Mouse (Mus musculus): ENCODE measurements around the gene Nup62. TPM values are rescaled to one million over a fixed set of nuclear protein-coding genes. Genes with fewer than 3 reads are reported as not detected.

Gene Nup62
- 54.6 and 55.9 TPM in 2 replicates for polyA plus RNA-seq (2015; fragmentation: Nextera tagmentation; extraction: Ambion mirVana)

GRCm38 (mm10) chr7:44815721-44816469, at the start of gene Nup62, which contains the start of gene Il4i1:
Nup62 (plus strand) TSS chr7:44816088.
Il4i1 (plus strand) TSS chr7:44816387.

GRCm38 (mm10) chr7:44816470-44817021, 658 bp downstream of the Nup62 start, which contains the start of gene Atf5:
Atf5 (minus strand) TSS chr7:44816658.

GRCm38 (mm10) chr7:44848561-44849415, 32.9 kb downstream of the Nup62 start, which contains the start of the genes Akt1s1 and Tbc1d17:
Akt1s1 (plus strand) TSS chr7:44848991.
Tbc1d17 (minus strand) TSS chr7:44849079.

GRCm38 (mm10) chr7:44857042-44857552, 41.2 kb downstream of the Nup62 start, which contains the start of gene Pnkp:
Pnkp (plus strand) TSS chr7:44857139.

GRCm38 (mm10) chr7:44869697-44870528, 54.0 kb downstream of the Nup62 start, which contains the start of gene Ptov1:
Ptov1 (minus strand) TSS chr7:44869788.

MicroRNAs encoded within 50 kb of the gene (microRNA counts, 519-probe panel; counts per million panel counts)
- microRNA mmu-miR-707: 88.3 counts per million

Other genes with a start within 250 kb of the Nup62 start
- gene Napsa, start 243.7 kb upstream of the Nup62 start, polyA plus RNA-seq (2015; fragmentation: Nextera tagmentation; extraction: Ambion mirVana): 28.7 and 38.9 TPM in 2 replicates
- 0.05 and 0.07 TPM in 2 replicates for gene Kcnc3, start 225.4 kb upstream of the Nup62 start, polyA plus RNA-seq (2015; fragmentation: Nextera tagmentation; extraction: Ambion mirVana)
- gene Myh14, start 145.2 kb upstream of the Nup62 start, polyA plus RNA-seq (2015; fragmentation: Nextera tagmentation; extraction: Ambion mirVana): not detected in 2 replicates
- not detected in 2 replicates for gene Izumo2, start 107.3 kb upstream of the Nup62 start, polyA plus RNA-seq (2015; fragmentation: Nextera tagmentation; extraction: Ambion mirVana)
- gene Vrk3, start 67.7 kb upstream of the Nup62 start, polyA plus RNA-seq (2015; fragmentation: Nextera tagmentation; extraction: Ambion mirVana): 29.3 and 31.6 TPM in 2 replicates
- 0.34 and 0.58 TPM in 2 replicates for gene Zfp473, start 65.0 kb upstream of the Nup62 start, polyA plus RNA-seq (2015; fragmentation: Nextera tagmentation; extraction: Ambion mirVana)
- 2.1 and 2.3 TPM in 2 replicates for gene Il4i1, start 299 bp downstream of the Nup62 start, polyA plus RNA-seq (2015; fragmentation: Nextera tagmentation; extraction: Ambion mirVana)
- gene Atf5, start 570 bp downstream of the Nup62 start, polyA plus RNA-seq (2015; fragmentation: Nextera tagmentation; extraction: Ambion mirVana): 2.1 and 2.6 TPM in 2 replicates
- 30.3 and 34.1 TPM in 2 replicates for gene Akt1s1, start 32.9 kb downstream of the Nup62 start, polyA plus RNA-seq (2015; fragmentation: Nextera tagmentation; extraction: Ambion mirVana)
- 34.9 and 39.2 TPM in 2 replicates for gene Tbc1d17, start 33.0 kb downstream of the Nup62 start, polyA plus RNA-seq (2015; fragmentation: Nextera tagmentation; extraction: Ambion mirVana)
- 44.6 and 51.7 TPM in 2 replicates for gene Pnkp, start 41.1 kb downstream of the Nup62 start, polyA plus RNA-seq (2015; fragmentation: Nextera tagmentation; extraction: Ambion mirVana)
- gene Ptov1, start 53.7 kb downstream of the Nup62 start, polyA plus RNA-seq (2015; fragmentation: Nextera tagmentation; extraction: Ambion mirVana): 75.8 and 108 TPM in 2 replicates
- 39.9 and 44.7 TPM in 2 replicates for gene Med25, start 76.6 kb downstream of the Nup62 start, polyA plus RNA-seq (2015; fragmentation: Nextera tagmentation; extraction: Ambion mirVana)
- gene Fuz, start 80.0 kb downstream of the Nup62 start, polyA plus RNA-seq (2015; fragmentation: Nextera tagmentation; extraction: Ambion mirVana): 6.4 and 7.7 TPM in 2 replicates
- 54.9 and 61.8 TPM in 2 replicates for gene Ap2a1, start 113.4 kb downstream of the Nup62 start, polyA plus RNA-seq (2015; fragmentation: Nextera tagmentation; extraction: Ambion mirVana)
- gene Tsks, start 127.1 kb downstream of the Nup62 start, polyA plus RNA-seq (2015; fragmentation: Nextera tagmentation; extraction: Ambion mirVana): 0.17 TPM in 1 of 2 replicates, not detected in the other
- 3.7 and 4.5 TPM in 2 replicates for gene Cpt1c, start 158.8 kb downstream of the Nup62 start, polyA plus RNA-seq (2015; fragmentation: Nextera tagmentation; extraction: Ambion mirVana)
- 215 and 217 TPM in 2 replicates for gene Prmt1, start 170.5 kb downstream of the Nup62 start, polyA plus RNA-seq (2015; fragmentation: Nextera tagmentation; extraction: Ambion mirVana)
- 54.1 and 62.3 TPM in 2 replicates for gene Irf3, start 181.6 kb downstream of the Nup62 start, polyA plus RNA-seq (2015; fragmentation: Nextera tagmentation; extraction: Ambion mirVana)
- gene Bcl2l12, start 182.6 kb downstream of the Nup62 start, polyA plus RNA-seq (2015; fragmentation: Nextera tagmentation; extraction: Ambion mirVana): 28.5 and 32.0 TPM in 2 replicates
- 15.0 and 17.0 TPM in 2 replicates for gene Scaf1, start 200.3 kb downstream of the Nup62 start, polyA plus RNA-seq (2015; fragmentation: Nextera tagmentation; extraction: Ambion mirVana)
- gene Rras, start 201.9 kb downstream of the Nup62 start, polyA plus RNA-seq (2015; fragmentation: Nextera tagmentation; extraction: Ambion mirVana): 25.6 and 26.0 TPM in 2 replicates
- gene Prr12, start 236.8 kb downstream of the Nup62 start, polyA plus RNA-seq (2015; fragmentation: Nextera tagmentation; extraction: Ambion mirVana): 3.9 and 5.0 TPM in 2 replicates
- gene Nosip, start 246.3 kb downstream of the Nup62 start, polyA plus RNA-seq (2015; fragmentation: Nextera tagmentation; extraction: Ambion mirVana): 37.2 and 45.0 TPM in 2 replicates
- gene Prrg2, start 246.6 kb downstream of the Nup62 start, polyA plus RNA-seq (2015; fragmentation: Nextera tagmentation; extraction: Ambion mirVana): 10.0 and 12.4 TPM in 2 replicates

Measured in spleen, postnatal 0 days (tissue).